Mouse (Mus musculus) embryonic fibroblast, embryonic 13.5 days (primary cell): ENCODE data around the gene Tmem165.

Source experiments
- CTCF ChIP-seq: IDR thresholded peaks from 2 replicates; pipeline ENCODE4 v1.5.1; 2011; ENCODE audit warnings: mild to moderate bottlenecking, control low read depth, low read length, moderate library complexity, borderline replicate concordance; ENCODE audit not compliant: insufficient read depth
- POLR2A ChIP-seq: IDR thresholded peaks from 2 replicates; pipeline ENCODE4 v1.6.1; 2011; ENCODE audit warnings: low read depth, mild to moderate bottlenecking, control low read depth, low read length, moderate library complexity

DNA sequence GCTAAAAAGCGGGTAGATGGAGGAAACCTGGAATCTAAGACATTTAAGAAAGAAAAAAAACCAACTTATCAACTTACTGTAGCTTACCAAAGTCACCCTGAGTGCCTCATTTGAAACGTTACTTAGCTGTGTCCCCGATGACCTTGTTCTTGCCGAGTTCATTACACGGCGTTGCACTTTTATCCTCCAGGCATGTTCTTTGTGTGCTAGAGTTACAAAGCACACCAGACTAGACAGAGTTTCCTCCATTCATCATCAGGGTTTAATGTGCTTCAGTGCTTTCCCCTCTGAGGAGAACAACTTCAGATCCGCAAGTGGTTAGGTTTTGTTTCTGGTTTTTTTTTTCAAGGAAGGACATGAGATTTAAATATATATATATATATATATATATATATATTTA is 18.9 kb upstream of the Tmem165 start:
- no peak for TF ChIP-seq POLR2A
- TF ChIP-seq CTCF: no peak
